Mouse (Mus musculus) MEL-GATA-1-ER (cell line): ENCODE results near the gene Hdac4.

Experiments used
- DNase-seq: peaks from one replicate; pipeline ENCODE4 v3.0.0-alpha.2; 2012; ENCODE audit warnings: low read depth; ENCODE audit errors: extremely low read depth

Hdac4 gene

GRCm38 (mm10) chr1:92102825-92103224 is 92.7 kb downstream of the Hdac4 start:
- DNase-seq = no peak

- no peak for DNase-seq
Observed at GRCm38 (mm10) chr1:92100371-92100891, 95.1 kb downstream of the Hdac4 start.

GRCm38 (mm10) chr1:92099964-92100363 is 95.5 kb downstream of the Hdac4 start:
- no peak for DNase-seq

GRCm38 (mm10) chr1:92099502-92099901 is 96.0 kb downstream of the Hdac4 start:
- DNase-seq = no peak

- DNase-seq = no peak
Observed at GRCm38 (mm10) chr1:92098456-92098855, 97.0 kb downstream of the Hdac4 start.

- DNase-seq = no peak
Observed at GRCm38 (mm10) chr1:92096991-92097525, 98.4 kb downstream of the Hdac4 start.

- DNase-seq = no peak
Observed at GRCm38 (mm10) chr1:92092286-92092685, 103.2 kb downstream of the Hdac4 start.

- DNase-seq = no peak
Observed at GRCm38 (mm10) chr1:92087821-92088220, 107.7 kb downstream of the Hdac4 start.

- no peak for DNase-seq
Observed at GRCm38 (mm10) chr1:92087343-92087742, 108.2 kb downstream of the Hdac4 start.

GRCm38 (mm10) chr1:92086841-92087240 is 108.7 kb downstream of the Hdac4 start:
- no peak for DNase-seq

- no peak for DNase-seq
Observed at GRCm38 (mm10) chr1:92086277-92086813, 109.2 kb downstream of the Hdac4 start.

GRCm38 (mm10) chr1:92084738-92085137 is 110.8 kb downstream of the Hdac4 start:
- no peak for DNase-seq

- DNase-seq = no peak
Observed at GRCm38 (mm10) chr1:92084004-92084403, 111.5 kb downstream of the Hdac4 start.

- DNase-seq = no peak
Observed at GRCm38 (mm10) chr1:92082837-92083541, 112.5 kb downstream of the Hdac4 start.

- DNase-seq = no peak
Observed at GRCm38 (mm10) chr1:92082156-92082836, 113.2 kb downstream of the Hdac4 start.

- no peak for DNase-seq
Observed at GRCm38 (mm10) chr1:92079982-92080537, 115.4 kb downstream of the Hdac4 start.

GRCm38 (mm10) chr1:92075312-92075711 is 120.2 kb downstream of the Hdac4 start:
- DNase-seq = no peak

- no peak for DNase-seq
Observed at GRCm38 (mm10) chr1:92074655-92075054, 120.8 kb downstream of the Hdac4 start.

- no peak for DNase-seq
Observed at GRCm38 (mm10) chr1:92069932-92070677, 125.4 kb downstream of the Hdac4 start.

- DNase-seq = no peak
Observed at GRCm38 (mm10) chr1:92069464-92069863, 126.0 kb downstream of the Hdac4 start.

GRCm38 (mm10) chr1:92064307-92064706 is 131.2 kb downstream of the Hdac4 start:
- no peak for DNase-seq
